Mouse (Mus musculus): ENCODE data around the gene Pigp. TPM values are rescaled to one million over a fixed set of nuclear protein-coding genes. Genes with fewer than 3 reads are reported as not detected.

Pigp gene
- polyA plus RNA-seq, 1 experiment = 54.5 TPM

GRCm38 (mm10) chr16:94311931-94312330 lies 59.7 kb downstream of the Pigp start:
- H3K4me3 ChIP-seq (ENCODE audit: insufficient read depth, low read length) = no peak overlapping the region
- H3K27ac ChIP-seq (ENCODE audit: insufficient read depth, low read depth, low read length) = no peak overlapping the region
- TF ChIP-seq POLR2A (IDR thresholded peaks at IDR 0.05; ENCODE audit: borderline replicate concordance, low read depth, low read length) = no peak
- TF ChIP-seq CTCF (IDR thresholded peaks at IDR 0.05; ENCODE audit: low read depth, low read length) = no peak

GRCm38 (mm10) chr16:94311416-94311815 lies 60.2 kb downstream of the Pigp start:
- no peak overlapping the region for H3K27ac ChIP-seq (ENCODE audit: insufficient read depth, low read depth, low read length)
- H3K4me1 ChIP-seq (ENCODE audit: control insufficient read depth, insufficient read depth, low read length) = peaks cover 10% of the 10 kb centered on the region
- no peak for TF ChIP-seq POLR2A (IDR thresholded peaks at IDR 0.05; ENCODE audit: borderline replicate concordance, low read depth, low read length)
- no peak for TF ChIP-seq CTCF (IDR thresholded peaks at IDR 0.05; ENCODE audit: low read depth, low read length)
- H3K4me3 ChIP-seq (ENCODE audit: insufficient read depth, low read length) = no peak overlapping the region

More at GRCm38 (mm10) chr16:94311931-94312330, 59.7 kb downstream of the Pigp start:
- H3K4me1 ChIP-seq (ENCODE audit: control insufficient read depth, insufficient read depth, low read length) = peaks cover 10% of the 10 kb centered on the region

DNA sequence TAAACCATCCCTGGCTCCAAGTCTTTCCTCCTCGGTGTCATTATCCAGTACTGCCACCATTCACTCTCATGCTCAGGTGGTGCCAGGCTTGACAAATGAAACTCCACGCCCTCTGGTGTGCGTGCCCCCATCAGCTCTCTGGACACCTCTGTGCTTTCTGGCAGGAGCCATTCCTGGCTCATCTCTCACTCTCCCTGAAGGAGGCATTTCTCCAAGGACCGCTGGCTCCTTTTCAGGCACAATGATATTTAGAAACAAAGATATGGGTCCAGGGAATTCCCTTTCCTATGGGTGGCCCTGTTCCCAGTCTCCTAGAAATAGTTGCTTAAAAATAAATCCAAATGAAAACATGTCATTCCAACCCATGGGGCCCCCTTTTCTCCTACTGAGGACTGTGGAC lies 62.6 kb downstream of the Pigp start:
- Histone ChIP-seq H3K4me3 (ENCODE audit: insufficient read depth, low read length) (no peak overlapping the region), H3K27ac (ENCODE audit: insufficient read depth, low read depth, low read length) (no peak overlapping the region), H3K4me1 (ENCODE audit: control insufficient read depth, insufficient read depth, low read length) (peaks cover 6% of the 10 kb centered on the region)
- no peak for TF ChIP-seq POLR2A (IDR thresholded peaks at IDR 0.05; ENCODE audit: borderline replicate concordance, low read depth, low read length)
- no peak for TF ChIP-seq CTCF (IDR thresholded peaks at IDR 0.05; ENCODE audit: low read depth, low read length)

Other genes with a start within 250 kb of the Pigp start
- 5.1 and 6.8 TPM in 2 replicates for gene Hlcs, start 58.3 kb downstream of the Pigp start, polyA plus RNA-seq (2012; ENCODE audit: insufficient read depth, insufficient read length, missing spikeins)
- not detected in 2 replicates for gene Ripply3, start 43.4 kb downstream of the Pigp start, polyA plus RNA-seq (2012; ENCODE audit: insufficient read depth, insufficient read length, missing spikeins)
- 19.2 and 20.3 TPM in 2 replicates for gene Ttc3, start 1.2 kb downstream of the Pigp start, polyA plus RNA-seq (2012; ENCODE audit: insufficient read depth, insufficient read length, missing spikeins)
- gene Vps26c, start 155.0 kb upstream of the Pigp start, polyA plus RNA-seq (2012; ENCODE audit: insufficient read depth, insufficient read length, missing spikeins) = 63.8 and 64.2 TPM in 2 replicates
- 29.8 and 34.4 TPM in 2 replicates for gene Dyrk1a, start 198.2 kb upstream of the Pigp start, polyA plus RNA-seq (2012; ENCODE audit: insufficient read depth, insufficient read length, missing spikeins)

Data from bone marrow macrophage, adult 2 months (primary cell).